Mouse (Mus musculus): ENCODE data around the gene Ak3.
A peak's percentile ranks its signal among the peaks of the same experiment; 100 is the strongest.

Ak3 gene

DNA sequence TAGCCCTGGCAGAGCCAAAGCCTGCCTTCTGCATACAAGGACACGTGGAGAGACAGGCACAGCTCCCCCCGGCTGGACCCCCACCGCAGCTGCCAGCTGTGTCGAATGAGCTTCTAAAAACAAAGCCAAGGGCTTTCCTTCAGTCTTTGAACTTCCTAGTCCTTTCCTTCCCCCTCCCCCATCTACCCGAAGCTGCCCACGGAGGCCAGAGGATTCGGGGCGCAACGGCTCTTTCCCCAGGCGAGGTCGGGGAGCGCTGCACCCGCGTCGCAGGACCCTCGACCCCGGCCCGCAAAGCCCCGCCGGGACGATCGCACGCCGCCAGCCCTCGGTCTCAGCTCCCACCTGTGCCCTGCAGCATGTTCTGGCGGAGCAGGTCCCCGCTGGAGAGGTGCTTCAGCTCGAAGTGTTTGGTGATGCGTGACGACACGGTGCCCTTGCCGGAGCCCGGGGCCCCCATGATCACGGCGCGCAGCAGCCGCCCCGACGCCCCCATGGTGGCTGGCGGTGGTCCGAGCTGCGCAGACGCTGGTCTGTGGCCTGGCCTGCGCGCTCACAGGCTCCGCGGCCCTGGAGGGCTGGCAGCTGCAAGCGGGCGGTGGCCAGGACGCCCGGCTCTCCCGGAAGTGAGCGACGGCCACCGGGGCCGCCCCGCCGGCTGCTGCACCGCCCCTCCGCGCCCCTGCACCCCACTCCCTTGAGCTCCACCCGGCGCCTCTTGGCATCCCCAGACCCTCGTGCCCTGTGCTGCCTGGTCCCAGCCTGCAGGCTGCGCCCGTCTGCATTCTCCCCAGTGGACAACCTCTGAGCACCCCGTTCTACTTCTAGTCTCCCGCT lies at the start of gene Ak3:
Gene Ak3, minus strand, starts transcription at position 628 of the 837 bp plus-strand sequence.
- DNase-seq (ENCODE audit: low spot score) = peak; percentile 57

DNA sequence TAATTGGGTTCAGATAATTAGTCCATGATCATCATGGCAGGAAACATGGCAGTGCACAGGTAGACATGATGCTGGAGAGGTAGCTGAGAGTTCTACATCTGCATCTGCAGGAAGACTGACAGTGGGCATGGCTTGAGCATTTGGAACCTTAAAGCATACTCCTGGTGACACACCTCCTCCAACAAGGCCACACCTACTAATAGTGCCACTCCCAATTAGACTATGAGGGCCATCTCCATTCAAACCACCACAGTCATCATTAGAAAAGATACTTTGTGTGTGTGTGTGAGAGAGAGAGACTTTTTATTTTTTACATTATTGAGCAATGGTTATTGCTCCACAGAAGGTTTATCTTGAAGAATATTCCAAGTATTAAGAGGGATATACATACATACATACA lies 44.4 kb upstream of the Ak3 start:
- DNase-seq (ENCODE audit: low spot score) = no peak

DNA sequence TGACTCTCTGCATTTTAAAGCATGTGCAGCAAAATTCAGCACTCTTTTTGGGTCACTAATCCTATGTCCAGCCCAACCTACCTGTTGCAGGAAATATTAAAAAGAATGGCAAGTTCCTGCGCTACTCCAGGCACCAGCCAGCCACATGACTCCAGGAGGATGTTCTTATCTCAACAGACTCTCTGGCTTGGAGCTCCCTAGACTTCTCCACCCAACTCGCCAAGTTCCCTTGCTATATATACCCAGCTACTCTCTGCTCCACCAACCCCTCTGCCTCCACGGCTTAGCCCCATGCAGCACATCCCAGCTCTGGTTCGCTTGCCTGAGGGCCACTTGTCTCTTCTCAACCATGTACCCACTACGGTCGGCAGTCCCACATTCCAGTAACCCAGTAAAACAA lies 40.9 kb upstream of the Ak3 start:
- no peak for DNase-seq (ENCODE audit: low spot score)

DNA sequence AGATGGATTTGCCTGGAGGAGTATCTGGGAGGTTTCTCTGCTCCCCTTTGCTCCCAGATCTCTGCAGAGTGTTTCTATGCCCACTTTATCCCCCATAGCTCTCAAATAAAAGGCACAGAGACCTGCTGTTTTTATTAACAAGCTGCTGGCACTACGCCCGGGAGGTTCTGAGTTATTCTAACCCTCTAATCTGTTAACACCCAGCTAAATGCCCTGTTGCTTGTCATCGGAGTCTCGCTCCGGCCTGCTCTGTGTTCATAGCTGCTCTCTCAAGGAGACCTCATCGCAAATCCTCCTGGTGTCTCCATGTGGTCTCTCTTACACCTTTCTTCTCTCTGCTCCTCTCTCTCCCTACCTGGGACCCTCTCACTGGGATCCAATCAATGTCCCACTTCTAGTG lies 27.0 kb upstream of the Ak3 start:
- DNase-seq (ENCODE audit: low spot score) = no peak

DNA sequence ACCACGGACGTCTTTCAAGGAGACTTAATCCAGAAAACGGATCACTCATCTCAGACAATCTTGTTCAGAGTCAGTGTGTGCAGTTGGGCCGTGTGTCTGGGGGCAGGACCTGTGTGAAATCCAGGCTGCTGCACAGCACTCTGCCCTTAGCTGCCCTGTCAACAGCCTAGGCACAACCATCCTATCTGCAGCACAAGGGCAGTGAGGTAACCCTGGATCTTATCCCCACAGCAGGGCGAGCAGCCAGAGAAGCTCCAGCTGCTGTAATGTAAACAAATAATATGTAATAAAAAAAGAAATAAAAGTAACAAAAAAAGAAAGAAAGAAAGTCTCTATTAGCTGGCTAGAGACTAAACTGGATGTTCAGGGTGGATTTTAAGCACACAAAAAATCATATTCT lies 21.4 kb upstream of the Ak3 start:
- no peak for DNase-seq (ENCODE audit: low spot score)

DNA sequence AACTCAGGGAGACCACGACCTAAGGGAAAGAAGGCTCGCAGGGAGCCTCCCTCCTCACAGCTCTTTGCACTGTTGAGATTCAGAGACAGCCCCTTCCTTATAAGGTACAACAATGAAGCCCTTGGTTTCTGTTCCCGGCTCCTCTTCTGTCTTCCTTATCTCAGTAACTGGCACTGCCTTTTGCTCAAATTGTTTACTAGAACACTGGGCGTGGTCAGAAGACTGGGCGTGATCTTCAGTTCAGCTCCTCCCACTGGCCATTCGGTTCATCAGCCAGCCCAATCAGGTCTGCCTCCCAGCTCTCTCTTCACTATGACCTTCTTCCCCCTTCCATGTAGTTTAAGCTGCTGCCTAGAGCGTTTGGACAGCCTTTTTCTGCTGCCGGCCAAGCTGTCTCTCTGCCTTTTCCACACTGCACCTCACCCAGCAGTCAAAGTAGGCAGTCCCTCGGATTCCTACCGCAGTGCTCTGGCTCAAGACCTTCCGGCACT lies 19.3 kb upstream of the Ak3 start:
- DNase-seq (ENCODE audit: low spot score) = no peak

DNA sequence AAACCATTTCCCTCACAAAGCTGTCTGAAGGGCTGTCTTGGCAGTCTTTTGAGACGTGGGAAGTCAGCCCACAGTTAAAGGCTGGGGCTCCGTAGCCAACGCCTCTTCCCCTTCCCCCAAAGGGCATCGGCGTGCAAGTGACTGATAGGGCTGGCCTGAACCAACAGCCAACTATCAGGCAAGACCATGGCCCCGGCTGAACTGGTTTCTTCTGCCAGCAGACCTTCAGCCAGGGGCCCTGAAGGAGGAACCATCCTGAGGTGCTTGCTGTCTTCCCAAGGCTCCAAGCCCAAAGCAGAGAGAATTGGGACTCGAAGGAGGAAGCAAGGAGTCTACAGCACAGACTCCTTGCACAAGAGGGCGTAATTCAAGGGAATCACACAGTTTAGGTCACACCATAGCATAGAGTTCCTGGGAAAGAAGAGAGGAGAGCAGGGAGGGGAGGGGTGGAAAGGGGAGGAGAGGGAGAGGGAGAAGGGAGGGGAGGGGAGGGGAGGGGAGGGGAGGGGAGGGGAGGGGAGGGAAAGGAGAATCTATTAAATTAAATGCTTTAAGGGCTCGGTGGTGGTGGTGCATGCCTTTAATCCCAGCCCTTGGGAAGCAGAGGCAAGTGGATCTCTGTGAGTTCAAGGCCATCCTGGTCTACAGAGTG lies 16.8 kb upstream of the Ak3 start:
- no peak for DNase-seq (ENCODE audit: low spot score)

DNA sequence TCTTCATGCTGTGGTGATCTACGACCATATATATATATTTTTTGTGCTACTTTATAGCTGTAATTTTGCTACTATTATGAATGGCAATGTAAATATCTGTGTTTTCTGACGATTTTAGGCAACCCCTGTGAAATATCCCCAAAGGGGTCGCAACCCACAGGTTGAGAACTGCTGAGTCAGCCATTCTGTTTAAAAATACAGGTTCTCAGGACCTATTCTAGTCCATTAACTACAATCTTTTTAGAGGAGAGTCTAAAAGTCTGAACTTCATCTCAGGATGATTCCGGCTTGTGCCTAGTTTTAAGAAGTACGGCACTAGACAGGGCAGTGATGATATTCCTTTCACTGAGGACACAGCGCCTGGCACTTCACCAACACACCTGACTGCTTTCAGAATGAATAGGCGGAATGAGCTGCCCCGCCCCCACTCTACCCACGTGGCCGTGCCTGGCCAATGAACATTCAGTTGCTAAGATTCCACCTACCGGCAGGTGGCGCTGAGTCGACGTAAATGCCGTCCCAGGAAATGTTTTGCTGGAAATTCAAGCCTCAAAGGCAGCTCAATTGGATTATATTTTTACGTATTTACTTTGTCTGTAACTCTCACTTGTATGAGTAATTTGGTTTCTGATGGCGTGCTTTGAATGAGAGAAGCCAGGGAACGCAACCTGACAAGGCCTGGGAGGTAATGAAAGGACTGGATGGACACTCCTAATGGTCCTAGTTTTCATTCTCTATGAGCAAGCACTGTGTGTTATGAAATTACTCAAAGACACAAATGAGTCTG lies 16.0 kb upstream of the Ak3 start:
- DNase-seq (ENCODE audit: low spot score) = peak; percentile 87

DNA sequence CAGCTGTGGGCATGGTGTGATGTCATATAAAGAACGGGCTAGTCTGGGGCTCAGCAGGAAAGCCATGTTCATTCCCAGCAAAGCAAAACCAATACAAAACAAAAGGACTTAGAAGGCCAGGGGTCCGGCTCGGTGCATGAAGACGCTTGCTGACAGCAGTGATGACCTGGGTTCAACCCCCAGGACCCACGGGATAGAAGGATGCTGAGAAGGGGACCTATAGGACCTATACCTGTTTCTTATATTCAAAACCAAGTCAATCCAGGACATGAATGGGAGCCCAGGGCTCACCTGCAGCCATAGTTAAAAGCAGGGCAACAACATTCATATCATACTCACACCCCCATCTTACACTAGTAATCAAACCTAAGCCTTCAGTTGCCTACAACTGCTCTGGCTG lies 15.2 kb upstream of the Ak3 start:
- no peak for DNase-seq (ENCODE audit: low spot score)

DNA sequence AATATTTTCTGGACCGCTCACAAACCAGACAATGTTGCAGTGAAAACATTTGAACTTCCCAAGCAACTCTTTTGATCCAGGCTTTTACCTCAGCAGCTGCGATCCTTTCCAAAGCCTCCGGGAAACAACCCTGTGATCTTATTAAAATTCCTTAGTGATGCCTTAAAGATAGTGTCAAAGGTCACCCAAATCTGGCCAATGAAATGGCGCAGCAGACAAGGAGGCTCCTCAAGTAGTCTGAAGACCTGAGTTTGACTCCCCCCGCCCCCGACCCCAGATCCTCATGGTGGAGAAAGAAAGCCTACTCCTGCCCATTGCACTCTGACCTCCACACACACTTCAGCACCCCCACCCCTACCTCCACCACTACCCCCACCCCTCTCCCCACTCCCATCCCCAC lies 12.5 kb upstream of the Ak3 start:
- DNase-seq (ENCODE audit: low spot score) = no peak

DNA sequence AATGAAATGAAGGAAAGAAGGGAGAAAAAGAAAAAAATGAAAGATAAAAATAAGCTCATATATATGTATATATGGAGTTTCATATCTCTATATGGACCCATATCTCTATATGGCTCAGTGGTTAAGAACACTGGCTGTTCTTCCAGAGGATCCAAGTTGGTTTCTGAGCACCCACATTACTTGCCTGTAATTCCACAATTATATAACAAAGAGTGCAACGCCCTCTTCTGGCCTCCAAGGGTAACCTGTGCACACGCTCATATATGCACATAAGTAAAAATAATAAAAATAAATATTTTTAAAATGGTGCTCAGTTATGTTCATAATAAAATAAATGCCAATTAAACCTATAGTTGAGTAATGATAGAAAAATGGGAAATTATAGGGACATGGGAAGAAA lies 11.9 kb upstream of the Ak3 start:
- DNase-seq (ENCODE audit: low spot score) = no peak

DNA sequence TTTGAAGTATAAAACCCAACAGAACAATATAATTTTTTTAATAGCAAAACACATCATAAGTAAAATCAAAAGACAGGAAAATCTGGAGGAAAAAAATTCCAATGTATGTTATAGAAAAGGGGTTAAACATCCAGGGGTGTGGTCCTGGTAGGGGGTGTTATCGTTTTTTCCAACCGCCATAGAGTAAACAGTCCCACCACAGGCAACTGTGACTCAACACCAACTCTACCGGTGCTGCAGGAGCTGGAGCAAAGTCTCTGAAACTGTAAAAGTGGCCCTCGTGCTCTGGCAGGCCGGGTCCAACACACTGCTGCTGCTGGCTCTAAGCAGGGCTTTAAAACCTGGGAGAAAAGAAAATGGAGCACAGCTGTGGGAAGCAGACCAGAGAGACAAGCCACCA lies 11.0 kb upstream of the Ak3 start:
- DNase-seq (ENCODE audit: low spot score) = no peak

DNA sequence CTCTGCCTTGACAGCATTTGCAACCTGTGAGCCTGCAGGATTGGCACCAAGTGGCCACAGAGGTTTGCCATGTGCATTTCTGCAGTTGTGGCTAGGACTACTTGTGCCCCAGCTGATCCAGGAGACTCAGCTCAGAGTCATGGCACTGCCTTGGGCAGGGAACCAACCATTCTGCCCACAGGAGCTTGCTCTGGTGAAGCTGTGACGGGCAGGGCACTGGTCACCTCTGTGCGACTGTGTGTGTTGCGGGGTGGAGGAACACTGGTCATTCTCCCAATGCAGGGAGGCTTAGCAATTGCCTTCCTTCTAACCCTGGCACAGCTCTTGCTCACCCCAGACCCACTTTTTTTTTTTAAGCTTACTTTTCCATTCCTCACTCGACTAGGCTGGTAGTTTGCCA lies 7.7 kb upstream of the Ak3 start:
- DNase-seq (ENCODE audit: low spot score) = no peak

DNA sequence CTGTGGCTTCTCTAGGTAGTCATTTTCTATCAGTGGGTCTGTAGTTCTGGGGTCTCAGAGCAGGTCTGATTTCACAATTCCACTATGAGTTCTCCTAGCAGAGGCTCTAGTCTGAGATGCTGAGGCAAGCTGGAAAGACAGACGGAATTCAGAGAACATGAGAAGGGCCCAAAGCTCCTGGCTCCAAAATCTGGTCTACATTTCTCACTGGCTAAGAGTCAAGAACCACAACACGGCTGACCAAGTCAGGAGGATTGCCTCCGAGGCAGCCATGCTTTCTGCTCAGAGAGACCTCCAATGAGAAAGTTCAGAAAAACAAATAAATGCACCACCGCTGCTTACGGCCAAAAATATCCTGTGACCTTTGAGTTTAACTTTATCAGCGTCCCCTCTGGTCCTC lies 6.8 kb upstream of the Ak3 start:
- DNase-seq (ENCODE audit: low spot score) = no peak

DNA sequence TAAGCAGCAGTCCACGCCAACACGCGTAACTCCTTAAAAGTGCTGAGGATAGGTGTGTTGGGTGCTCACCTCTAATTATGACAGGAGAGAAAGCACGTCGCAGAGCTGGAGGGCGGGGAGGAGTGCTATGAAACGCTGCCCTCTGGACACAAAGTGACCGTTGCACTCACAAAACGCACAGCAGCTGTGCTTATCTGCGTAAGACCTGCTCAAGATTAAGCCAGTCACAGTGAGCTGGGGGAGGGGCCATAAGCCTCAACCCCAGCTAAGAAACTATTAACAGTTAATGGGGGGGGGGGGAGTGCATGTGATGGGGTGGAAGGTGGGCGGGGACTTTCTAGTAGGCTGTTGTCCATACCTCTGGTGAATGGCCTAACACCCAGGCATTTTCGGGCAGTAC lies 5.0 kb upstream of the Ak3 start:
- no peak for DNase-seq (ENCODE audit: low spot score)

DNA sequence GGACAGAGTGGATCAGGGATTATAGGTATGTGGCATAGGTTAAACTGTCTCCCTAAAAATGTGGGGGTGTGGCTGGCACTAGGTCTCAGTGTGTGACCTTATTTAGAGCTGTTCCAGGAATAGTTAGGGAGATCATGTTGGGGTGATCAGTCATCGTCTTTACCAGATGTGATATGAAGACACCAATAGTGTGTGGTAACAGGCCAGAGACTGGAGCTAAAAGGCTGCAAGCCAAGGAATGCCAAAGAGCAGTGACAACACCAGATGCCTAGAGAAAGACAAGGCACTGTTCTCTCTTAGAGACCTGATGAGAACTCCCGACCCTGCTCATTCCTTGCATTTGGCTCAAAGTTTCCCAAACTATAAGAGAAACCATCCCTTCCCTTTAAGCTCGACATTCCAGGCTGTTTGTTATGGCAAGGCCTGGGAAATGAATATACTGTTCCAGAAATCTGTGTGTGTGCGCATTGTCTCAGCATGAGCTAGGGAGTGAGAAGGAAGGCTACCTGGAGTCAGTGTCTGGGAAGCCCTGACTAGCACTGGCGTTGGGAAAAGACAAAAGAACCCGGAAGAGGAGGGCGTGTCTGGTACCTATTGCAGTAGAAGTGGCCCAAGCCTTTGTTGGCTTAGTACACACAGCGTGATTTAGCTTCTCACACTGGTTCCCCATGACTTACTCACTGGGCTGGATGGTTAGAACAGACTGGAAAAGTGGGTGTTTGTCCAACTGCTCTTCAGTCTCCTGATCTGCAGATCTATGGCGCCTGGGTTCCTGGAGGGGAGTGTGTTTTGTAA lies 2.6 kb upstream of the Ak3 start:
- no peak for DNase-seq (ENCODE audit: low spot score)

DNA sequence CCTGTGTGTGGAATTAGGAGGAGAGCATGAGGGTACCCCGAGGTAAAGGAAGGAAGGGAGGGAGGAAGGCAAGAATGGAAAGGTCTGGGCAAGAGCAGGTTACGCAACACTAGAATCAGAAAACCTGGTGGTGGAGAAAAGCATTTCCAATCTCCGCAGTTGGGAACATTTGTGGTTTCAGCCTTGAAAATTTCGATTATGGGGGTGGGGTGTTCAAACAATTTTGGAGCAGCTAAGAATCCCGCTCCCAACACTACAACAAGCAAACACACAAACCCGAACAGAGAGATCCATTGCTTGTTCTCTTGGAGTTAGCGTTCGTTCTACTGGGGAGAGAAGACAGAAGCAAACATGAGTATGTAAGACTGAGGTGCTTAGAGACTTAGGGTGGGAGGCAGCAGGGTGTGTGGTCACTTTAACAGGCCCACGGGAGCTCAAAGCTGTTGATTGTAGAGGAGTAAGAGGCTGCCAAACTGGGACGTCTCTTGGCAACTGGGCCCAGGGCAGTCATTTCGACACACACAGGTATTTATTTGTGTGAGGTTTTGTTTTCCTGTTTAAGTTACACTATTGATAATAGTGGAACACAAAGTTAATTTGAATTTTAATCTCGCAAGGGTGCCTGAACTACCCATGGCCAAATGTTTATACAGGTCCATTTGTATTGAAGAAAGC lies 1.8 kb upstream of the Ak3 start:
- DNase-seq (ENCODE audit: low spot score) = no peak

DNA sequence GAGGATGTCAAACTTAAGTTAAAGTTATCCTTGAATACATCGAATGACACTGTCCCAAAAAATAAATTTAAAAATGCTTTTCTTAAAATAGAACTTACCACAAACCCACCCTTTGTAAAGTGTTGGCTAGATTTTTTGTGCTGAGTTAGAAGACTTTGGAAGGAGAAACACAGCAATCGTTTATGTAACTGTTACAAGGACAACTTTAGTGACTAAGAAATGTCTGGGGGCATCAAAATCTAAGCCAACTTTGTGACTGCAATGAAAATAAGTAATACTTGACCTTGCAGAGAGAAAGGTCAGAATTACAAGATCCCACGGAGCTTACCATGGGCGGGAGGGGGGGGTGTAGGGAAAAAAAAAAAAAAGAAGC lies 814 bp downstream of the Ak3 start:
- DNase-seq (ENCODE audit: low spot score) = no peak

DNA sequence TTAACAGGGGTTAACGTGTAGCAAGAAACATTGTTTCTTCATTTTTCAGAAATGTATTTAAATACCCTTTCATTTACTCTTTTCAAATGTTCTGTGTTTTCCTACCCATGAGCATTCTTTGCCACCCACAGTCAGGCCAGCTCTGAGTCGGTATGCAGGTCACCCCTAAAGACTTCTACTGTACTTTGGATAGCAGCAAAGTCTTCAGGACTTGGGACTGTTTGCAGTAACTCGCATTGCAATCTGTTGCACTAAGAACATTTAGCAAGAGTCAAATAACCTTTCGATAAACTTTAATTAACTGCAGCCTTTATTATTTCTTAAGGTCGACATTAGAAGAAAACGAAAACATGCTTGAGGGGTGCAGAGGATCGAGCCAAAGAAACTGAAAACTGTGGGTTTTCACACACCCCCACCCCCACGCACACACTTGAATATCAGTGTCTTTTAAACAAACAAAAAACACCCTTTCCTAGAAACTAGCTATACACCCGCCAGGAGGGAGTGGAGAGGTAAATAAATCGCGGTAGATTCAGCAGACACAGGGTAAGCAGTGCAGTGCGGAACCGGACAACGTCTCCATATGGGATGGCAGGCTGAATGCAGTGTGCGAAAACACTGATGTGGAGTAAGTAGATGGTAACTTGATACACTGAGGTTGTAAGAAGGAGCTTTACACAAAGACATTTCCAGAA lies 1.7 kb downstream of the Ak3 start:
- no peak for DNase-seq (ENCODE audit: low spot score)

DNA sequence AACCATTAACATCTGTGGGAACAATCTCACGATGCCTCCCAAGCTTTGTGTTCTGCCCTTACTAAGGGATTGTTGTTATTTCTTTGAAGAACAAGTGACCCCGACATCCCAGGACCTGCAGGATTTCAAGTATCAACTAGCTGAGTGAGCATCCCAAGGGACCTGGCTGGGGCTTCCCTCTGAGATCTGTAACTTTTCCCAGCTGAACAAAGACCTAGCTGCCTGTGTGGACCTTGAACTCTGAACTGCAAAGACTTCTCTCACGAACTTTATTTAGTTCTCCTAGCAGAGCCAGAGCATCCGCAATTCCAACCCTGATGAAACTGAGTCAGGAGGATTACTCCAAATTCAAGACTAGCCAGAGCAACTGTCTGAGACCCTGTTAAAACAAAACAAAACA lies 2.4 kb downstream of the Ak3 start:
- no peak for DNase-seq (ENCODE audit: low spot score)

DNA sequence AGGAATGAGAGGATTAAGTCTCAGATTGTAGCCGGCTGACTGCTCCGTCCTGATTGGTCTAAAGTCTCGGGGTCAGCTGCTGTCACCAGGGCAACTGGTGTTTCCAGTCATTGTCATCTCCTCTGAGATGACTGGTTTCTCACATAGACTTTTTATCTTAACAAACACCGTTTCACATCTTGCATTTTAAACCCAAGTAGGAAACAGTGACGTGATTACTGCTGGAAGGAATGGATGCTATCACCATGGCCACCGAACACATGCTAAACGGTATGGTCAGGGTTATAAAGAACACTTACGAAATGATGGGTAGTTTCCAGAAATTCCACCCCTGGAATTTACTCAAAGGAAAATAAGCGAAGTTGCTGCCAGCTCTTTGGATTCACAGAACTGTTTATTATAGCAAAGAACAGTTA lies 3.4 kb downstream of the Ak3 start:
- no peak for DNase-seq (ENCODE audit: low spot score)
